Mouse (Mus musculus): Measurements from ENCODE around the gene Treh. TPM values are rescaled to one million over a fixed set of nuclear protein-coding genes. Genes with fewer than 3 reads are reported as not detected.

Treh gene
- polyA plus RNA-seq, 1 experiment: 0.02 TPM

DNA sequence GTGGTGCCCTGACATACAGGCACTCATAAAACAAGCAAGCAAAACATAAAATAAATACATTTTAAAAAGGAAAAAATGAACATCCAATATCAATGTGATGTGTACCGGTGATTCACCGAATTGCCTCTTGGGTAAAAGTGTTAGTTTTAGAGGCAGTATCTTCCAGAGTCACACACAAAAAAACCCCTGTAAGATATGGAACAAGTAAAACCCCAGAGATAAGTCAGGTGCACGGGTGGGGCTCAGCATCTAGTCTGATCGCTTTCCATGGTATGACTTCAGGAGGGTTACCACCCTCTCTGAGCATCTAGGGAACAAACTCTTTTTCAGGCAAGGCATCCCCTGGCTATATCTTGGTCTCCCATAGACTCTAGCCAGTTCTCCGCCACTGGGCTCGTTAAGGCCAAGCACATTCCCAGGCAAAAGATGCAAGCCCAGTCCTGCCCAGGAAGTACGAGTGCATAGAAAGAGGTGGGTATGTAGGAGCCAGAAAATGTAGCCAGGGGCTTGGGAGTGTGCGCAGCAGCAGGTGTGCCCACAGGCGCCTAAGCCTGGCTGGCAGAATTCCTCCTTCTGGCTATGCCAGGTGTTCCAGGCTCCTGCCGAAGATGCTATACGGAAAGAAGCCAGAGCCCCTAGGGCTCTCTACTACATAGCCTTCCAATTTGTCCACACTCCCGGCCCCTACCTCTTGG, 46.1 kb downstream of the Treh start:
- H3K79me2 ChIP-seq (ENCODE audit: control insufficient read depth, insufficient read depth): peaks cover 10% of the 10 kb centered on the region
- TF ChIP-seq MYOG (IDR thresholded peaks at IDR 0.05; ENCODE audit: control insufficient read depth in 1 of 3, insufficient read depth in 1 of 3, insufficient read length in 2 of 3, low read depth in 2 of 3) (no peak), E2F4 (IDR thresholded peaks at IDR 0.05; ENCODE audit: insufficient read depth) (no peak), POLR2AphosphoS2 (IDR thresholded peaks at IDR 0.05; ENCODE audit: insufficient read length, low read depth) (no peak)
- H3K4me2 ChIP-seq (ENCODE audit: low read depth): no peak overlapping the region
- no peaks in the 10 kb centered on the region for H3K27me3 ChIP-seq (ENCODE audit: control insufficient read depth, insufficient read depth, insufficient read length)
- no peak overlapping the region for H3K4me3 ChIP-seq
- no peak overlapping the region for H3ac ChIP-seq (ENCODE audit: control insufficient read depth, insufficient read length)
- H3K36me3 ChIP-seq (ENCODE audit: control insufficient read depth, insufficient read depth): peaks cover 8% of the 10 kb centered on the region

GRCm38 (mm10) chr9:44719632-44720357, 46.8 kb downstream of the Treh start:
- H3K4me3 ChIP-seq: peak overlapping the region; percentile 50
- peaks cover 6% of the 10 kb centered on the region for H3K79me2 ChIP-seq (ENCODE audit: control insufficient read depth, insufficient read depth)
- H3ac ChIP-seq (ENCODE audit: control insufficient read depth, insufficient read length): peak overlapping the region; percentile 9
- TF ChIP-seq MAX (IDR thresholded peaks at IDR 0.05; ENCODE audit: low read depth): no peak
- TF ChIP-seq POLR2A (IDR thresholded peaks at IDR 0.05; ENCODE audit: insufficient read length, low read depth): no peak
- no peak for TF ChIP-seq MYOD1 (IDR thresholded peaks at IDR 0.05; ENCODE audit: control insufficient read depth in 1 of 3, insufficient read length in 2 of 3, low read depth in 2 of 3)
- no peak for TF ChIP-seq TCF3 (IDR thresholded peaks at IDR 0.05; ENCODE audit: insufficient read length, low read depth)
- TF ChIP-seq SRF (IDR thresholded peaks at IDR 0.05; ENCODE audit: control insufficient read depth, insufficient read length, low read depth): no peak
- TF ChIP-seq TCF12 (IDR thresholded peaks at IDR 0.05; ENCODE audit: insufficient read depth, poor library complexity, severe bottlenecking): no peak
- no peak for TF ChIP-seq E2F4 (IDR thresholded peaks at IDR 0.05; ENCODE audit: insufficient read depth)
- TF ChIP-seq CEBPB (IDR thresholded peaks at IDR 0.05; ENCODE audit: insufficient read depth, poor library complexity, severe bottlenecking): no peak
- no peak for TF ChIP-seq USF1 (IDR thresholded peaks at IDR 0.05; ENCODE audit: low read depth)
- TF ChIP-seq REST (IDR thresholded peaks at IDR 0.05; ENCODE audit: insufficient read depth, insufficient read length): no peak
- no peak for TF ChIP-seq POLR2AphosphoS2 (IDR thresholded peaks at IDR 0.05; ENCODE audit: insufficient read length, low read depth)
- no peak for TF ChIP-seq MYOG (IDR thresholded peaks at IDR 0.05; ENCODE audit: control insufficient read depth in 1 of 3, insufficient read depth in 1 of 3, insufficient read length in 2 of 3, low read depth in 2 of 3)
- H3K27me3 ChIP-seq (ENCODE audit: control insufficient read depth, insufficient read depth, insufficient read length): no peaks in the 10 kb centered on the region
- H3K4me2 ChIP-seq (ENCODE audit: low read depth): peak overlapping the region; percentile 85
- H3K36me3 ChIP-seq (ENCODE audit: control insufficient read depth, insufficient read depth): peaks cover under 1% of the 10 kb centered on the region

DNA sequence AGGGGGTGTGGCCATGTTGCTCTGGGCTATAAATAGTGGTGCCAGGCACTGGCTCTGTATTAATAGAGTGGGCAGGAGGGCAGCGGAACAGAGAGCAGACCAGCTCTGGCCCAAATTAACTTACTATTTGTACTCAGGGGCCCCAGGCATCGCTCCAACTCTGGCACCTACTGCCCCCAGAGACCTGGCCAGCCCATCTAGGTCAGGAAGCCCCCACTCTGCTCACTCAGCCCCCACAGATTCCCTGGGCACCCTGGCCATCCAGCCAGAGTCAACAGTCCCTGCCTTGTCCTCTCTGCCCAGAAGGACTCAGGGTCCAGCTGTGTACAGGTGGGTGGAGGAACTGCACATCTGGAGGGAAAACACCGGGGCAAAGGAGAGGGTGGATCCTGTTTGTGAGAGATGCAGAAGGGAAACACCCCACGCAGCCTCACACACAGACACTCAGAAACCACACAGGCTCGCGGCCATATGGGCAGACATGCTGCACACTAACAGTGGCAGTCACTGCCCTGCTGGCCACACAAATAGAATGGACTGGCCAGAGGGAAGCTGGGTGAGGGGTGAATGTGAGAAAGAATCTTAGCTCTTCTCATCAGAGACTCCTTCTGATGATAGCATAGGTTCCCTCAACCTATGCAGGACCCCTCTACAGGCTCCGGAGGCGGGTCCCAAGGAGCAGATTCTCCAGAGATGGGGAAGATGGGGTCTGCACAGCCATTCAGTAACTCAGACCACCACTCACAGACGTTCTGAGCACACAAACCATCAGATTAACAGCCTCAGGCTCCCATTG, 47.5 kb downstream of the Treh start:
- TF ChIP-seq POLR2A (IDR thresholded peaks at IDR 0.05; ENCODE audit: insufficient read length, low read depth): peak; percentile 26
- TF ChIP-seq SRF (IDR thresholded peaks at IDR 0.05; ENCODE audit: control insufficient read depth, insufficient read length, low read depth): no peak
- no peaks in the 10 kb centered on the region for H3K27me3 ChIP-seq (ENCODE audit: control insufficient read depth, insufficient read depth, insufficient read length)

GRCm38 (mm10) chr9:44721154-44721876, 48.3 kb downstream of the Treh start:
- Histone ChIP-seq H3K27me3 (ENCODE audit: control insufficient read depth, insufficient read depth, insufficient read length) (no peaks in the 10 kb centered on the region), H3ac (ENCODE audit: control insufficient read depth, insufficient read length) (peak overlapping the region; percentile 9), H3K79me2 (ENCODE audit: control insufficient read depth, insufficient read depth) (peaks cover 6% of the 10 kb centered on the region), H3K36me3 (ENCODE audit: control insufficient read depth, insufficient read depth) (peaks cover 5% of the 10 kb centered on the region), H3K4me2 (ENCODE audit: low read depth) (peak overlapping the region; percentile 85), H3K4me3 (peak overlapping the region; percentile 50)
- no peak for TF ChIP-seq SRF (IDR thresholded peaks at IDR 0.05; ENCODE audit: control insufficient read depth, insufficient read length, low read depth)
- TF ChIP-seq CEBPB (IDR thresholded peaks at IDR 0.05; ENCODE audit: insufficient read depth, poor library complexity, severe bottlenecking): no peak
- no peak for TF ChIP-seq TCF12 (IDR thresholded peaks at IDR 0.05; ENCODE audit: insufficient read depth, poor library complexity, severe bottlenecking)
- no peak for TF ChIP-seq TCF3 (IDR thresholded peaks at IDR 0.05; ENCODE audit: insufficient read length, low read depth)
- TF ChIP-seq USF1 (IDR thresholded peaks at IDR 0.05; ENCODE audit: low read depth): no peak
- TF ChIP-seq POLR2AphosphoS2 (IDR thresholded peaks at IDR 0.05; ENCODE audit: insufficient read length, low read depth): peak; percentile 16
- TF ChIP-seq MYOG (IDR thresholded peaks at IDR 0.05; ENCODE audit: control insufficient read depth in 1 of 3, insufficient read depth in 1 of 3, insufficient read length in 2 of 3, low read depth in 2 of 3): peak in 1 of 3 experiments; percentile 30
- TF ChIP-seq MAX (IDR thresholded peaks at IDR 0.05; ENCODE audit: low read depth): no peak
- no peak for TF ChIP-seq E2F4 (IDR thresholded peaks at IDR 0.05; ENCODE audit: insufficient read depth)
- peak; percentile 60 for TF ChIP-seq POLR2A (IDR thresholded peaks at IDR 0.05; ENCODE audit: insufficient read length, low read depth)
- TF ChIP-seq MYOD1 (IDR thresholded peaks at IDR 0.05; ENCODE audit: control insufficient read depth in 1 of 3, insufficient read length in 2 of 3, low read depth in 2 of 3): peak in 1 of 3 experiments; percentile 13
- no peak for TF ChIP-seq REST (IDR thresholded peaks at IDR 0.05; ENCODE audit: insufficient read depth, insufficient read length)

More for the DNA sequence above, 47.5 kb downstream of the Treh start:
- Histone ChIP-seq H3K4me3 (peak overlapping the region; percentile 50), H3ac (ENCODE audit: control insufficient read depth, insufficient read length) (peak overlapping the region; percentile 9), H3K79me2 (ENCODE audit: control insufficient read depth, insufficient read depth) (peaks cover 6% of the 10 kb centered on the region), H3K36me3 (ENCODE audit: control insufficient read depth, insufficient read depth) (peaks cover 4% of the 10 kb centered on the region), H3K4me2 (ENCODE audit: low read depth) (peak overlapping the region; percentile 85)

Data from myocyte (in vitro differentiated cells).